Mouse (Mus musculus): ENCODE measurements around the gene Ccnc. TPM values are rescaled to one million over a fixed set of nuclear protein-coding genes. Genes with fewer than 3 reads are reported as not detected.
"Not testable (repeated sequence)": the region's sequence is repeated elsewhere in the genome, so short reads cannot be mapped to it uniquely, and the experiment has no call there.

Gene Ccnc
- total RNA-seq, 2 experiments from 2014 or later, result 35.1 to 36.3 TPM

GRCm38 (mm10) chr4:21722752-21723334 is 4.7 kb upstream of the Ccnc start:
- DNase-seq (ENCODE audit: low spot score in 2 of 2), result no peak

DNA sequence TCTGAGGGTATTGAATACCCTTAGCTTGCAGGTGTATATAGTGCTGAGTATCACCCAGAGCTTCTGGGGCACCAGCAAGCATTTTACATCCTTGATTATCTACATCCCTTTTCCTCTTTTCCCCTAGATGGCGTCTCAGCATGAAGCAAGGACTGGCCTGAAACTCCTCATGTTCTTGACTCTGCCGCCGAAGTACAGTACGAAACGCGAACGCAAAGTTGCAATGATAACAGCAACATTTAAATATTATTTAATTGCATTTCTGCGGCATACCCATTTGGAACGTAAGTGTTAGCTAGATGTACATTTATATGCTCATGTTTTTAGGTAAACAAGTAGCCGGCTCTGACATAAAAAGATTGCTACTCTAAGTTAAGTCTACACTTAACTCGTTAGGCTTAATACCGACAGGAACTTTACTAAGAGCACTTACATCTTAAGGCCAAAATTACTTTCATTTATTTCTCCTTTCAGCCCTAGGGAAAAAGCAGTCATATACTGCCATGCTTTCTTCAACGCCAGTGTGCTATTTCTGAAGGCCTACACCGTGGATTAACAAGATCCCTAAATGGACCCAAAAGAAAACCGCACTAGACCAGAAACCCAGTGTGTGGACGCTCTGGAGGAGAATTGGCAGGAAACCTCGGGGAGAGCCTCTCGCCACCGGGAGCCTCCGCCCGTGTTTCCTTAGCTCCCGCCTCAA is 438 bp upstream of the Ccnc start:
- peak; percentile 20 to 26 for DNase-seq (ENCODE audit: low spot score in 2 of 2)

DNA sequence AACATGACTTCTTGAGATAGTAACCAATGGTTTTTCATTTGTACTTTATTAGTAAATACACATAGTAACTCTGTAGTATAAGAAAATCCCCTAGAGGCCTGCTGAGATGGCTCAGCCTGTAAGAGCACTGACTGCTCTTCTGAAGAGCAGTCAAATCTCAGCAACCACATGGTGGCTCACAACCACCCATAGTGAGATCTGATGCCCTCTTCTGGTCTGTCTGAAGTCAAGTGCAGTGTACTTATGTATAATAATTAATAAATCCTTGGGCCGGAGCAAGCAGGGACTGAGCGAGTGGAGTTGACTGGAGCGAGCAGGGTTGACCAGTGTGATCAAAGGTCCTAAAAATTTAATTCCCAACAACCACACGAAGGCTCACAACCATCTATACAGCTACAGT is 11.7 kb downstream of the Ccnc start:
- no peak for DNase-seq (ENCODE audit: low spot score in 2 of 2)

- DNase-seq (ENCODE audit: low spot score in 2 of 2), result not testable (repeated sequence)
These were observed 16.6 kb downstream of the Ccnc start for GRCm38 (mm10) chr4:21744142-21744541.

DNA sequence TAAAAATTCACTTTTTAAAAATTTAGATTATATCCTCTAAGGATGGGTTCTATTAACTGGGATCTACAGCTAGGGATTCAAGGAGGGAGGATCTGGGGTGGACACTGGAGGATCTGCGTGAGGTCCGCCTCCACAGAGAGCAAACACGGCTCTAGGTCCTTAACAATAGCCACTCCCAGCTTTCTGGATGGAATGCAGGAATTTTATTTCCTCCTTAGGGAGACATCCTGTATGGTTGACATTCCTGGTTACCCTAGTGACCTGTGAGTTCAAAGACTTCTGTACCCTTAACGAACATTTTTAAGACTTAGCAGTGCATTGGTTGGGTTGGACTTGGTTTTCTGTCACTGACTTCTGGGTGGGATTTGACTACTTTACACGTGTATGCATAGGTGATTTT is 18.2 kb downstream of the Ccnc start:
- DNase-seq (ENCODE audit: low spot score in 2 of 2), result no peak

- DNase-seq (ENCODE audit: low spot score in 2 of 2), result no peak
These were observed 27.8 kb downstream of the Ccnc start for GRCm38 (mm10) chr4:21755123-21755789.

DNA sequence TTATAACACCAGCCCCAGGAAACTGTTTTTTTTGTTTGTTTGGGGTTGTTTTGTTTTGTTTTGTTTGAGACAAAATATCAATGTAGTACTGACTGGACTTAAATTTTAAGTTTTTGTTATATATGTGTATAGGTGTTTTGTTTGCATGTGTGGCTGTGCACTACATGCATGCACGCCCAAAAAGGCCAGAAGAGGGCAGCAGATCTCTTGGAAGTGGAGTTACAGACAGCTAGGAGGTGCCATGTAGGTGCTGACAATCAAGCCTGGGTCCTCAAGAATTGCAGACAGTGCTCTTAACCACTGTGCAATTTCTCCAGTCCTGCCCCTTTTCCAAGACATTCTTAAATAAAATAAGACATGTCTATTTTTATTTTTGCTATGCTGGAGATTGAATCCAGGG is 31.4 kb downstream of the Ccnc start:
- no peak for DNase-seq (ENCODE audit: low spot score in 2 of 2)

DNA sequence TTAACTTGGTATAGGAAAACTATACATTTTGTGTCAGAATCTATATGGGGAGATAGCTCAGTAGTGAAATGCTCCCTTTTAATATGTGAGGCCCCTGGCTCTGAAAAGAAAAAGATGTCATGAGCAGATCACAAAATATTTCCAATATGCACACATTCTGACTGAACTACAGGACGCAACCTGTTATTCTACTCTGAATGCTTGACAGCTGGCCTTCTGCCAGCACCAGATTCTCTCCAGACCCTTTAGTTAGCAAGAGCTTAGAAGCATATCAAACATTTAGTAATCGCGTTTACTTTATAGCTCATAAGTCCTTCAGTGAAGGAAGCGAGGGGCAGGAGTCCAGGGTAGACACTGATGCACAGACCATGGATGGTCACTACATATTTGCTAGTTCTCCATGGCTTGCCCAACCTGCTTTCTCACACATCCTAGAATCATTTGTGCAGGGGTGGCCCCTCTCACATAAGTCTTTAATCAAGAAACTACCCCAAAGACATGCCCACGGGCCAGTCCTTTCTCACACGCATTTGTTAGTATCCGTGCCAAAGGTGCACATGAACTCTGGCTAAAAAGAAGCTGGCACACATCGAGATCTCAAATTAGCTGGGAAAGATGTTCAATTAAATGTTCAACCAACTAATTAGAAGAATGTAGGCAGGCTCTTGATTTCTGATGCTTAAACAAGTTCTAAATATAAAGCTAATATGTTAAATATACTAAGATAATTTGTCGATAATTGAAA is 34.1 kb downstream of the Ccnc start:
- DNase-seq (ENCODE audit: low spot score in 2 of 2), result no peak

DNA sequence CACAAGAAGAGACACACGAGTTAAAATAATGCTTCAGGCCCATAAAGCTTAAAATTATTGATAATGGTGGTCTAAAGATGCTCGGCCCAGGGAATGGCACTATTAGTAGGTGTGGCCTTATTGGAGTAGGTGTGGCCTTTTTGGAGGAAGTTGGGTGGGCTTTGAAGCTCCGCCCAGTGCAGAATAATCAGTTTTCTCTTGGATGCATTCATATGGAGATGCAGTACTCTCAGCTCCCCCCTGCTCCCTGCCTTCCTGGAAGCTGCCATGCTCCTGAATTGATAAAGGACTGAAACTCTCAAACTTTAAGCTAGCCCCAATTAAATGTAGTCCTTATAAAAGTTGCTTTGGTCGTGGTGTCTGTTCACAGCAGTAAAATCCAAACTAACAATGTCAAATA is 36.3 kb downstream of the Ccnc start:
- no peak for DNase-seq (ENCODE audit: low spot score in 2 of 2)

- DNase-seq (ENCODE audit: low spot score in 2 of 2), result no peak
These were observed 38.8 kb downstream of the Ccnc start for GRCm38 (mm10) chr4:21766171-21766862.

GRCm38 (mm10) chr4:21766863-21767304 is 39.4 kb downstream of the Ccnc start, which contains the start of the genes Usp45 and Tstd3:
Gene Usp45 (plus strand): TSS chr4:21767156.
Gene Tstd3 (minus strand): TSS chr4:21767212.
- peak; percentile 84 to 89 for DNase-seq (ENCODE audit: low spot score in 2 of 2)

GRCm38 (mm10) chr4:21771064-21771463 is 43.6 kb downstream of the Ccnc start:
- no peak for DNase-seq (ENCODE audit: low spot score in 2 of 2)

- no peak for DNase-seq (ENCODE audit: low spot score in 2 of 2)
These were observed 44.8 kb downstream of the Ccnc start for GRCm38 (mm10) chr4:21772306-21772705.

DNA sequence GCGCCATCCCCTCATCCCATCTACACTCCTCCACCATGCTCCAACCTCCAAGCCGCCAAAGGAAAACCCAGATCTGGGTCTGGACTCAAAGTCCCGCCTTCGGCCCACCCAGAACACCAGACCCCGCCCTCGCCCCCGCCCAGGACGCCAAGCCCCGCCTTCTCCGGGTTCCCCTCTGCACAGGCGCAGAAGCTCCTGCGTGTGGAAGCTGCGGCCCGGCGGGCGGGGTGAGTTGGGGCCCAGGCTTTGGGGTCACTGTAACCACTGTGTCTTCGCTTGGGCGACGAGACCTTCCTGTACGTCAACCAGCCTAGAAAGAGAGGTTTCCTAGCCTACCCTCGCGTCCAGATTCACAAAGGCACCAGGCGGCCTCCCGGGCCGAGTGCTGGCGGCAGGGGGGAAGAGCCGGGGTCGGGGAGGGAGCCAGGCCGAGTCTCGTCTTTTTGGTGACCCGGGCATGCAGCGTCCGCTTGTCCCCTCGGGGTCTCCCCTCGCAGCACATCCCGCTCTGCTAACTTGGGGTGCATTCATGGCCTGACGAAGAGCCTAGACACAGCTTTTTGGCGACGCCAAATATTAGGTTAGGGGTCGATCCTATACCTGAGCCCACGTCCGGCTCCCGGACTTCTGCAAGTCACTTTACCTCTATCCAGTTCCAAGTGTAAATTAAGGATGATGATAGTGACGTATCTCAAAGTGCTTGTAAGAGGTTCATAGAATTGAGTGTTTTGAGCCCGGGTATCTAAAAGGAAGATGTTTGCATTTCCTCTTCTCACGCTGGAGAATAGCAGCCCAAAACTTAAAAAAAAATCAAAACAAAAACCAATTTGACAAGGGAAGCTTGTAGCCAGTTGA is 48.8 kb downstream of the Ccnc start:
- peak; percentile 90 to 93 for DNase-seq (ENCODE audit: low spot score in 2 of 2)

DNA sequence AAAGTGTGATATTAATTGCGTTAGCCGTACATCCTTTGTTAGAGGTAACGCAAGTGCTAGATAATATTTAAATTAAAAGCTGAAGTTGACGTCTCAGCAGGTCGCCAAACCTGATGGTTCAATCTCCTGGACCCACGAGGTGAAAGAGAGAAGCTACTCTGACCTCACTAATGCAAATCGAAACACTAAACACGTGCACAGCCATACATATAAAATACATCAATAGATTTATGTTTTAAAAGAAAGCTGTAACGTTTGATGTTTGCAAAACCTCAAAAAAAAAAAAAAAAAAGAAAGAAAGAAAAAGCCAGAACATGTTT is 49.4 kb downstream of the Ccnc start:
- DNase-seq (ENCODE audit: low spot score in 2 of 2), result no peak

GRCm38 (mm10) chr4:21780816-21781726 is 53.6 kb downstream of the Ccnc start:
- DNase-seq (ENCODE audit: low spot score in 2 of 2), result no peak

- no peak for DNase-seq (ENCODE audit: low spot score in 2 of 2)
These were observed 58.8 kb downstream of the Ccnc start for GRCm38 (mm10) chr4:21786268-21786667.

- DNase-seq (ENCODE audit: low spot score in 2 of 2), result no peak
These were observed 61.4 kb downstream of the Ccnc start for GRCm38 (mm10) chr4:21788903-21789302.

GRCm38 (mm10) chr4:21789836-21790235 is 62.3 kb downstream of the Ccnc start:
- no peak for DNase-seq (ENCODE audit: low spot score in 2 of 2)

All from left cerebral cortex, adult 18-20 months (tissue).